Mouse (Mus musculus): ENCODE results near the gene Emp2. TPM values are rescaled to one million over a fixed set of nuclear protein-coding genes. Genes with fewer than 3 reads are reported as not detected.
"Not testable (repeated sequence)": the region's sequence is repeated elsewhere in the genome, so short reads cannot be mapped to it uniquely, and the experiment has no call there.

Gene Emp2
- polyA plus RNA-seq, 1 experiment, result 127 TPM

DNA sequence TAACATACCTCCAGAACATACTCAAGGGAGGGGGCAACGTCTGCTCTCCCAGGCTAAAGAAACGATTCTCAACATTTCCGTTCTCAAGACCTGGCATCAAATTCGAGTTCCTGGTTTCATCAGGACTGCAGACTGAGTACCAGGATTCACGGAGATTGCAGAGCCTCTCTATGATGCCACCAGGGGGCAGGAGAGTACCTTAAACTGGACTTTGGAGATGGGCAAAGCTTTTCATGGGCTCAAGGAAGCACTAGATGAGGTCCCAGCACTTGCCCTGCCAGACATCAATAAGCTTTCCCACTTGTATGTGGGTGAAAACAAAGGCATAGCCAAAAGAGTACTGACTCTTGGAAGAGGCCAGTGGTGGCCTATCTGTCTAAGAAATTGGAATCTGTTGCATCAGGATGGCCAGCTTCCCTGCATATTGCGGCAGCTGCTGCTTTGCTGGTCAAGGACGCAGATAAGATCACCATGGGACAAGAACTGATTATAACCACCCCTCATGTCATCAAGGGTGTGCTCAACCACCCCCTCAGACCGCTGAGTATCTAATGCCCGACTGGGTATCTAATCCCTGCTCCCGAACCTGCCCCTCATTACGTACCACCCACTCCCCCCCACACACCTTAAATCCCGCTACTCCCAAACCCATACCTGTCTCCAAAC, 33.3 kb downstream of the Emp2 start:
- no peak overlapping the region for H3K4me3 ChIP-seq (ENCODE audit: insufficient read depth, low read length)
- no peaks in the 10 kb centered on the region; the same call in 1 of the 2 replicates for H3K4me1 ChIP-seq (ENCODE audit: control insufficient read depth, insufficient read depth, low read length)
- H3K27ac ChIP-seq (ENCODE audit: insufficient read depth, low read length), result no peak overlapping the region
- TF ChIP-seq POLR2A (IDR thresholded peaks at IDR 0.05; ENCODE audit: low read depth, low read length), result no peak
- TF ChIP-seq CTCF (IDR thresholded peaks at IDR 0.05; ENCODE audit: borderline replicate concordance, insufficient read depth, low read length), result peak; percentile 45; the same call in 1 of the 2 replicates

DNA sequence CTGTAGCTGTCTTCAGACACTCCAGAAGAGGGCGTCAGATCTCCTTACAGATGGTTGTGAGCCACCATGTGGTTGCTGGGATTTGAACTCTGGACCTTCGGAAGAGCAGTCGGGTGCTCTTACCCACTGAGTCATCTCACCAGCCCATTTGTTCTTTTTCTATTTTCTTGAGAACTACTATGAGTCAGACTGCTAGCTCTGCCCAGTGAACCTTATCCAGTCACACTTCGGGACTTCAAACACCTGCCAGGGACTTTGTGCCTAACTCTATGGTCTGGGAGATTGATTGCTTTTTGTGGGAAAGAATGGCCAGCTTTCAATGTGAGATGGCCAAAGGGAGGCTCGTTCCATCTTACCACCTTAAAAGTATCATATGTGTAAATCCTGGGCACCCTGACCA, 37.0 kb downstream of the Emp2 start:
- not testable (repeated sequence) for H3K4me3 ChIP-seq (ENCODE audit: insufficient read depth, low read length); H3K27ac ChIP-seq (ENCODE audit: insufficient read depth, low read length); H3K4me1 ChIP-seq (ENCODE audit: control insufficient read depth, insufficient read depth, low read length)

DNA sequence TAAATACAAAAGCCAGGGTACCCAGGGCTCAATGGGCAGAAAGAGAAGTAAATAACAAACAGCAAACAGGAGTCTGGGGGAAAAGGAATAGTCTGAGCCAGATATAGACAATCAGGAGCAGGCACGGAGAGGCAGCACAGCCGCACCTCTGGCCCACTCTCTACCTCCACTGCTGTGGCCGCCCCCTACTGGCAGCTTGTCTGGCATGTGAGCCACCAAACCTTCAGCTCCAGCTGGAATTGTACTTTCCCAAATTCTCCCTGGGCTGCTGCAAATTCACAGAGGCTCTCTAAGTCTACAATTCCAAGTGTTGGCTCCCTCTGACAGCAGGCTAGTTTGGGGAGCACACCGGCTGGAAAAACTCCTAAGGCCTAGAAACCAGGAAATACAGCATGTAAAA, 39.3 kb downstream of the Emp2 start:
- Histone ChIP-seq H3K4me3 (ENCODE audit: insufficient read depth, low read length) (no peak overlapping the region), H3K27ac (ENCODE audit: insufficient read depth, low read length) (no peak overlapping the region), H3K4me1 (ENCODE audit: control insufficient read depth, insufficient read depth, low read length) (no peaks in the 10 kb centered on the region)
- 0 out of 2 replicates have a peak, but pooled peaks have one; percentile 9 for TF ChIP-seq CTCF (IDR thresholded peaks at IDR 0.05; ENCODE audit: borderline replicate concordance, insufficient read depth, low read length)
- TF ChIP-seq POLR2A (IDR thresholded peaks at IDR 0.05; ENCODE audit: low read depth, low read length), result no peak

DNA sequence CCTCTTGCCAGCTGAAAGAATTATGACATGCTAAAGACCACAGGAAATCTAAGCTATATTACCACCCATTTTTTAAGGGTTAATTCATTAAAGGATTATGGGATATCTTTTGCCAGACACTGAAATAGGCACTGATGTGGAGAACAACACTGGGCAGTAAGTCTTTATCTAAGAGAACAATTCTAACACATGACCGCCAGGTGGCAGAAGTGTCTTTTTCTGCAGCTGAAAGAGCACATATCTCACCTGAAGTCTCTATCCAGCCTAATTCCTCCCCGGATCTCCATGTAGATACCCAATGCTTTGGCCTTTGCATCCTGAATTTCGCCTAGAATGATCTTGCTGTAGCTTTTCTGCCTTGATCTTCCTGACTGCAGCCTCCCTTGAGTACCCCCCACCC, 41.5 kb downstream of the Emp2 start:
- no peak overlapping the region for H3K4me3 ChIP-seq (ENCODE audit: insufficient read depth, low read length)
- no peak overlapping the region for H3K27ac ChIP-seq (ENCODE audit: insufficient read depth, low read length)
- no peaks in the 10 kb centered on the region for H3K4me1 ChIP-seq (ENCODE audit: control insufficient read depth, insufficient read depth, low read length)
- TF ChIP-seq POLR2A (IDR thresholded peaks at IDR 0.05; ENCODE audit: low read depth, low read length) (no peak), CTCF (IDR thresholded peaks at IDR 0.05; ENCODE audit: borderline replicate concordance, insufficient read depth, low read length) (no peak)

DNA sequence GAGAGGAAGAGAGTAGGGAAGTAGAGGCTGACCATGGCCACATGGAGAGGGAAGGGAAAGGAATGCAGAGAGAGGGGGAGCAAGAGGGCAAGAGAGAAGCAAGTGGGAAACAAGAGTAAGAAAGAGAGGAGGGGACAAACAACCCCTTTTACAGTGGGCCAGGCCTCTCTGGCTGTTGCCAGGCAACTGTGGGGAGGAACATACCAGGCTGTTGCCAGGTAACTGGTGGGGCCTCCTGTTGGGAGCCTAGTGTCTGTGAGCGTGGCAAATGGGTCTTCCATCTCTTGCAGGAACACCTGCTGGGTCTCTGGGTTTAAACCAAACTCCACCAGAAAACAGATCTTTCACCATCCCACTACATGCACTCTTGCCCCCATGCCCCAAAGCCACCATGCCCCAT, 59.8 kb downstream of the Emp2 start:
- no peaks in the 10 kb centered on the region for H3K4me1 ChIP-seq (ENCODE audit: control insufficient read depth, insufficient read depth, low read length)
- no peak overlapping the region for H3K27ac ChIP-seq (ENCODE audit: insufficient read depth, low read length)
- H3K4me3 ChIP-seq (ENCODE audit: insufficient read depth, low read length), result no peak overlapping the region
- no peak for TF ChIP-seq POLR2A (IDR thresholded peaks at IDR 0.05; ENCODE audit: low read depth, low read length)
- no peak for TF ChIP-seq CTCF (IDR thresholded peaks at IDR 0.05; ENCODE audit: borderline replicate concordance, insufficient read depth, low read length)

DNA sequence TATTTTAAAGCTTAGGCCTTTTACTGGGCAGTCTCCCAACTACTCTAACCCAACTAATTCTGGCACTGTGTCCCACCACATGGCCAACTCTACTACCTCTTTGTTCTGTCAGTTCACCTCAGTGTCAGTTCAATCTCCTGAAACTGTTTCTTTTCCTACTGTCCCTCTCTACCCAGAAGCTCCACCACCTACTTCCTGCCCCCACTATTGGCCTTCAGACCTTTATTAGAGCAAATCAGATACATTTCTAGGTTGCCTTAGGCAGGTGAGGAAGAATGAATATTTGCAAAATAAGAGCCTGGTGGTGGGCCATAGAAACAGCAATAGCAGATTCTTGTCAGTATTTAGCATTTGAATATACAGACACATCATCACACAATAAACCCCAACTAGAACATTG, 77.2 kb downstream of the Emp2 start:
- TF ChIP-seq POLR2A (IDR thresholded peaks at IDR 0.05; ENCODE audit: low read depth, low read length), result no peak
- no peak for TF ChIP-seq CTCF (IDR thresholded peaks at IDR 0.05; ENCODE audit: borderline replicate concordance, insufficient read depth, low read length)
- no peak overlapping the region for H3K4me3 ChIP-seq (ENCODE audit: insufficient read depth, low read length)
- no peaks in the 10 kb centered on the region for H3K4me1 ChIP-seq (ENCODE audit: control insufficient read depth, insufficient read depth, low read length)
- H3K27ac ChIP-seq (ENCODE audit: insufficient read depth, low read length), result no peak overlapping the region

Other genes with a start within 250 kb of the Emp2 start
- 14.4 and 17.1 TPM in 2 replicates for gene Rpl39l, start 143.7 kb downstream of the Emp2 start, polyA plus RNA-seq (2011; ENCODE audit: insufficient read length, low read depth, missing spikeins)
- 1.5 TPM in 2 replicates for gene Atf7ip2, start 121.3 kb downstream of the Emp2 start, polyA plus RNA-seq (2011; ENCODE audit: insufficient read length, low read depth, missing spikeins)
- gene Tekt5, start 81.5 kb upstream of the Emp2 start, polyA plus RNA-seq (2011; ENCODE audit: insufficient read length, low read depth, missing spikeins), result not detected in 2 replicates
- gene Nubp1, start 98.0 kb upstream of the Emp2 start, polyA plus RNA-seq (2011; ENCODE audit: insufficient read length, low read depth, missing spikeins), result 19.9 and 24.1 TPM in 2 replicates
- 13.2 and 15.0 TPM in 2 replicates for gene Tvp23a, start 133.4 kb upstream of the Emp2 start, polyA plus RNA-seq (2011; ENCODE audit: insufficient read length, low read depth, missing spikeins)
- gene Ciita, start 166.1 kb upstream of the Emp2 start, polyA plus RNA-seq (2011; ENCODE audit: insufficient read length, low read depth, missing spikeins), result not detected in 2 replicates
- gene Dexi, start 229.1 kb upstream of the Emp2 start, polyA plus RNA-seq (2011; ENCODE audit: insufficient read length, low read depth, missing spikeins), result 13.3 and 17.1 TPM in 2 replicates
- gene Clec16a, start 231.4 kb upstream of the Emp2 start, polyA plus RNA-seq (2011; ENCODE audit: insufficient read length, low read depth, missing spikeins), result 16.1 and 23.0 TPM in 2 replicates

Data from embryonic fibroblast, embryonic 13.5 days (primary cell).